8 mouse cellular contexts compared by ENCODE assay signal in the genomic region with DNA sequence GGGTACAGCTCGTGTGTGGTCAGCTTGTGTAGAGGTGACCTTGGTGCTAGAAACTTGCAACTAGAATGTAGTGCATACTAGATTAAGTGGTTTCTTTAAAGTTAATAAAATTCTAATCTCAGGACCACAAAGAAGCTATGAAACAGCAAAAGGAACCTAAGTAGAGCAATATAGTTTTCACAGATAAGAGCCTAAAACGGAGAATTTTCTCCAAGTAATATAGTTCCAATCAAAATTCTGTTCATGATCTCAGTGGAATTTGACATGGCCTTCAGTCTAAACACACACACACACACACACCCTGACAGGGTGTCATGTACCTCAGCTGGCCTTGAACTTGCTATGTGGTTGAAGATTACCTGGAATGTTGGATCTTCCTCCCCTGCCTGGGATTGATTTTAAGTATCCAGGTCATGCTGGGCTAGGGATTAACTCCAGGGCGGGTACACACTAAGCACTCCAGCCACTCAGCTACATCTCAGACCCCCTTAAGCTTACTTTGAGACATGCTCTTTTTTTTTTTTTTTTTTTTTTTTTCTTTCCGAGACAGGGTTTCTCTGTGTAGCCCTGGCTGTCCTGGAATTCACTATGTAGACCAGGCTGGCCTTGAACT. TPM values are rescaled to one million over a fixed set of nuclear protein-coding genes. Genes with fewer than 3 reads are reported as not detected.
DNase-seq lines count a peak whose midpoint lies in the region; ATAC-seq and TF ChIP-seq lines count a peak whose summit lies in the region.

No protein-coding gene starts in this region.

- H3K4me1 ChIP-seq in kidney, embryonic 15.5 days: peaks cover 26% of the 10 kb centered on the region
- H3K4me1 ChIP-seq in bone marrow macrophage, adult 2 months (ENCODE audit: control insufficient read depth, insufficient read depth, low read length): peaks cover 2% of the 10 kb centered on the region
- H3K4me1 ChIP-seq in hindbrain, embryonic 16.5 days (ENCODE audit: control insufficient read depth, insufficient read depth, low read depth, low read length): peaks cover 13% of the 10 kb centered on the region
- peaks cover 21% of the 10 kb centered on the region for H3K4me1 ChIP-seq in midbrain, embryonic 15.5 days

- H3K27ac ChIP-seq in kidney, embryonic 15.5 days: peak overlapping the region; percentile 98
- H3K27ac ChIP-seq in bone marrow macrophage, adult 2 months (ENCODE audit: insufficient read depth, low read depth, low read length): peak overlapping the region; percentile 95
- no peak overlapping the region; the same call in 1 of the 2 replicates for H3K27ac ChIP-seq in hindbrain, embryonic 16.5 days (ENCODE audit: low read depth, low read length)
- peak overlapping the region; percentile 95 for H3K27ac ChIP-seq in midbrain, embryonic 15.5 days

- peaks cover 70% of the 10 kb centered on the region for H3K36me3 ChIP-seq in kidney, embryonic 15.5 days
- H3K36me3 ChIP-seq in hindbrain, embryonic 16.5 days (ENCODE audit: control insufficient read depth, insufficient read depth, low read length): peaks cover 15% of the 10 kb centered on the region
- H3K36me3 ChIP-seq in midbrain, embryonic 15.5 days (replicated peaks): peaks cover 12% of the 10 kb centered on the region

- peak overlapping the region; percentile 72 for H3K4me3 ChIP-seq in kidney, embryonic 15.5 days (replicated peaks)
- H3K4me3 ChIP-seq in bone marrow macrophage, adult 2 months (ENCODE audit: insufficient read depth, low read length): peak overlapping the region; percentile 96
- H3K4me3 ChIP-seq in hindbrain, embryonic 16.5 days (ENCODE audit: low read length): peak overlapping the region; percentile 54
- peak overlapping the region; percentile 96 for H3K4me3 ChIP-seq in midbrain, embryonic 15.5 days

- H3K27me3 ChIP-seq in kidney, embryonic 15.5 days: no peaks in the 10 kb centered on the region
- H3K27me3 ChIP-seq in hindbrain, embryonic 16.5 days (replicated peaks; ENCODE audit: control insufficient read depth, insufficient read depth, low read length): no peaks in the 10 kb centered on the region
- H3K27me3 ChIP-seq in midbrain, embryonic 15.5 days (replicated peaks): no peaks in the 10 kb centered on the region

- WGBS in kidney, embryonic 15.5 days: 55% methylated on average over 4 of the region's 4 CpGs
- WGBS in hindbrain, embryonic 16.5 days: 51% methylated on average over 4 of the region's 4 CpGs
- 45% methylated on average over 4 of the region's 4 CpGs for WGBS in midbrain, embryonic 15.5 days

- H3K4me2 ChIP-seq in kidney, embryonic 15.5 days: peak overlapping the region; percentile 76
- peak overlapping the region; percentile 66 for H3K4me2 ChIP-seq in hindbrain, embryonic 16.5 days (ENCODE audit: low read length)
- H3K4me2 ChIP-seq in midbrain, embryonic 15.5 days: peak overlapping the region; percentile 82

- ATAC-seq in kidney, embryonic 15.5 days (replicated peaks; ENCODE audit: low FRiP score): no peak
- no peak for ATAC-seq in hindbrain, embryonic 16.5 days
- no peak for ATAC-seq in midbrain, embryonic 15.5 days (replicated peaks)
- ATAC-seq in megakaryocyte-erythroid progenitor cell, adult 5-6 weeks (replicated peaks; ENCODE audit: low FRiP score, low TSS enrichment, poor library complexity, severe bottlenecking): no peak

- H3K9me3 ChIP-seq in kidney, embryonic 15.5 days (replicated peaks): no peaks in the 10 kb centered on the region
- no peaks in the 10 kb centered on the region for H3K9me3 ChIP-seq in hindbrain, embryonic 16.5 days (ENCODE audit: control insufficient read depth, low read length)
- H3K9me3 ChIP-seq in midbrain, embryonic 15.5 days: no peaks in the 10 kb centered on the region

- H3K9ac ChIP-seq in kidney, embryonic 15.5 days: peak overlapping the region; percentile 58; the same call in 1 of the 2 replicates
- peak overlapping the region; percentile 73; the same call in 1 of the 2 replicates for H3K9ac ChIP-seq in hindbrain, embryonic 16.5 days (ENCODE audit: low read depth, low read length)
- peak overlapping the region; percentile 66; the same call in 1 of the 2 replicates for H3K9ac ChIP-seq in midbrain, embryonic 15.5 days

- no peak for TF ChIP-seq CTCF in bone marrow macrophage, adult 2 months (IDR thresholded peaks at IDR 0.05; ENCODE audit: low read depth, low read length)

- no peak for DNase-seq in kidney, postnatal 10 days
- DNase-seq in gastrocnemius, postnatal 25 days: no peak
- no peak for DNase-seq in spleen, adult 12 weeks (ENCODE audit: low spot score)

- no peak for TF ChIP-seq POLR2A in bone marrow macrophage, adult 2 months (IDR thresholded peaks at IDR 0.05; ENCODE audit: borderline replicate concordance, low read depth, low read length)

RNA-seq across cellular contexts. Expression of a gene that starts 1.2 kb away (rescaled TPM):
- polyA plus RNA-seq in kidney, embryonic 15.5 days (2015; fragmentation: Nextera tagmentation; extraction: Ambion mirVana): 1,379 and 1,393 TPM in 2 replicates
- 2,962 and 2,986 TPM in 2 replicates for polyA plus RNA-seq in bone marrow macrophage, adult 2 months (2012; ENCODE audit: insufficient read depth, insufficient read length, missing spikeins)
- 902 and 928 TPM in 2 replicates for polyA plus RNA-seq in hindbrain, embryonic 16.5 days (2015; fragmentation: Nextera tagmentation; extraction: Ambion mirVana)
- 856 and 860 TPM in 2 replicates for polyA plus RNA-seq in midbrain, embryonic 15.5 days (2015; fragmentation: Nextera tagmentation; extraction: Ambion mirVana)
- 5,809 and 5,838 TPM in 2 replicates for total RNA-seq in megakaryocyte-erythroid progenitor cell, adult 5-6 weeks (2014; fragmentation: Nextera tagmentation)
- total RNA-seq in megakaryocyte-erythroid progenitor cell, adult 5-6 weeks (2017): 6,867 and 6,903 TPM in 2 replicates
- 1,000 to 10,000 TPM; 1,165 to 1,257 TPM for total RNA-seq in gastrocnemius, postnatal 25 days (2021)

RNA-seq across cellular contexts. Expression of a gene that starts 31.1 kb away (rescaled TPM):
- polyA plus RNA-seq in kidney, embryonic 15.5 days (2015; fragmentation: Nextera tagmentation; extraction: Ambion mirVana): 123 and 127 TPM in 2 replicates
- 90.1 and 111 TPM in 2 replicates for polyA plus RNA-seq in bone marrow macrophage, adult 2 months (2012; ENCODE audit: insufficient read depth, insufficient read length, missing spikeins)
- polyA plus RNA-seq in hindbrain, embryonic 16.5 days (2015; fragmentation: Nextera tagmentation; extraction: Ambion mirVana): 13.7 and 18.6 TPM in 2 replicates
- 16.2 and 16.9 TPM in 2 replicates for polyA plus RNA-seq in midbrain, embryonic 15.5 days (2015; fragmentation: Nextera tagmentation; extraction: Ambion mirVana)
- total RNA-seq in megakaryocyte-erythroid progenitor cell, adult 5-6 weeks (2014; fragmentation: Nextera tagmentation): 54.7 and 95.0 TPM in 2 replicates
- total RNA-seq in megakaryocyte-erythroid progenitor cell, adult 5-6 weeks (2017): 59.4 and 67.3 TPM in 2 replicates
- 1 to 10 TPM in 1 of 2 experiments, under 1 TPM in 1; 0.51 to 1.5 TPM for total RNA-seq in gastrocnemius, postnatal 25 days (2021)
